In the genomic region with DNA sequence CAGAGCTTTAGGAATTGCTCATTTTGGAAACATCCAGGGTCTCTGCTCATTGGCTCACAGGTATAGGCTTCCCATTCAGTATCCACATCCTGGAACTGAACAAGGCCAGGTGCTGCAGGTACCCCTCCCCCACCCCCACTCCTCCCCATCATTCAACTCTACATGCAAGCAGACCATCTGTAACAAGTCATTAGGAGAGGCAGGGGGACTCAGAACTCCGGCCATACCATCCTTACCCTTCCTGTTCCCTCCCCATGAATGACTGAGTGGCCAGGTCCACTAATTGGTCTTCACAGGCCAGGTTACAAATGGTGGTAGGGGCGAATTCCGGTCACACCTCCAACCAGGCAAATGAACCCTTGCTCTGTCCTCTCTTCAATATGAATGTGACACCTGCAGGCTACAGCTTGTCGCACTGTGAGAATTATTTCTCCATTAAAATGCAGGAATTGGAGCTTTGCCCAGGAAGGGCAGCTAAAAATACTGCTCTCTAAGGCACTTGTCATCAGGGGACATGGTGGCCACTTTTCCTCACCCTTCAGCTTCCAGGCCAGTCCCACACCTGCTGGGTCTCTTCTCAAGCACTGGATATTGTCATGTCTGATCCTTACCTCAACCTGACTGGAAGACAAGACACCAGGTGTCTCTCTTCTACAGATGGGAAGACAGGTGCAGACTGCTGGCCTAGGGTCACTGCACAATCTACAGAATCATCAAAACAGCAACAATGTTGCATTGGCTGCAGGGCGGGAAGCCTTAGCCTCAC, we compare ENCODE assay signal across 16 mouse cellular contexts. TPM values are rescaled to one million over a fixed set of nuclear protein-coding genes. Genes with fewer than 3 reads are reported as not detected.
DNase-seq lines count a peak whose midpoint lies in the region; ATAC-seq and TF ChIP-seq lines count a peak whose summit lies in the region.
"Had no signal": no experiment of that assay in that cellular context is flagged by ENCODE, and none has a peak within 500 bp of the region (broad histone marks: within the 10 kb centered on the region; RNA-seq: fewer than 3 reads in every experiment).

No protein-coding gene starts in this region.

- TF ChIP-seq CTCF in forebrain, postnatal 0 days (IDR thresholded peaks at IDR 0.05; ENCODE audit: low read depth), result no peak

- H3K27ac ChIP-seq in heart, embryonic 12.5 days (ENCODE audit: poor library complexity, severe bottlenecking), result no peak overlapping the region
- H3K27ac ChIP-seq in midbrain, embryonic 16.5 days (ENCODE audit: low read length), result peak overlapping the region; percentile 10; the same call in 1 of the 2 replicates
- no peak overlapping the region for H3K27ac ChIP-seq in midbrain, embryonic 15.5 days
- no peak overlapping the region for H3K27ac ChIP-seq in forebrain, postnatal 0 days (ENCODE audit: low read depth, low read length)
- H3K27ac ChIP-seq: left cerebral cortex, adult 2 months; limb, embryonic 13.5 days had no signal

- 0 out of 2 replicates have a peak, but pooled peaks cover 3% of the 10 kb centered on the region for H3K27me3 ChIP-seq in heart, embryonic 12.5 days (replicated peaks)
- no peaks in the 10 kb centered on the region for H3K27me3 ChIP-seq in midbrain, embryonic 16.5 days (ENCODE audit: control insufficient read depth, insufficient read depth, low read depth, low read length)
- no peaks in the 10 kb centered on the region for H3K27me3 ChIP-seq in midbrain, embryonic 15.5 days (replicated peaks)
- no peaks in the 10 kb centered on the region for H3K27me3 ChIP-seq in forebrain, postnatal 0 days (ENCODE audit: insufficient read depth, low read length)
- H3K27me3 ChIP-seq: limb, embryonic 13.5 days had no signal

- no peak overlapping the region for H3K4me3 ChIP-seq in heart, embryonic 12.5 days
- no peak overlapping the region for H3K4me3 ChIP-seq in midbrain, embryonic 16.5 days (ENCODE audit: low read depth, low read length)
- no peak overlapping the region for H3K4me3 ChIP-seq in midbrain, embryonic 15.5 days
- H3K4me3 ChIP-seq in forebrain, postnatal 0 days (ENCODE audit: low read depth, low read length), result no peak overlapping the region
- H3K4me3 ChIP-seq: erythroblast, embryonic 14.5 days; left cerebral cortex, adult 2 months; limb, embryonic 13.5 days had no signal

- no peak overlapping the region for H3K4me2 ChIP-seq in heart, embryonic 12.5 days
- H3K4me2 ChIP-seq in midbrain, embryonic 16.5 days (ENCODE audit: low read length), result no peak overlapping the region
- no peak overlapping the region for H3K4me2 ChIP-seq in midbrain, embryonic 15.5 days
- H3K4me2 ChIP-seq in forebrain, postnatal 0 days (ENCODE audit: low read depth), result no peak overlapping the region
- H3K4me2 ChIP-seq: limb, embryonic 13.5 days had no signal

- peaks cover 17% of the 10 kb centered on the region for H3K36me3 ChIP-seq in heart, embryonic 12.5 days
- H3K36me3 ChIP-seq in midbrain, embryonic 16.5 days (ENCODE audit: control insufficient read depth, insufficient read depth, low read length), result no peaks in the 10 kb centered on the region; the same call in none of the 2 replicates
- H3K36me3 ChIP-seq in midbrain, embryonic 15.5 days (replicated peaks), result peaks cover 9% of the 10 kb centered on the region; the same call in 1 of the 2 replicates
- peaks cover 18% of the 10 kb centered on the region; the same call in 1 of the 2 replicates for H3K36me3 ChIP-seq in forebrain, postnatal 0 days (ENCODE audit: insufficient read depth)

- H3K9me3 ChIP-seq in heart, embryonic 12.5 days (replicated peaks), result no peaks in the 10 kb centered on the region
- H3K9me3 ChIP-seq in midbrain, embryonic 16.5 days (replicated peaks; ENCODE audit: control insufficient read depth, low read length, poor library complexity, severe bottlenecking), result no peaks in the 10 kb centered on the region
- no peaks in the 10 kb centered on the region for H3K9me3 ChIP-seq in midbrain, embryonic 15.5 days
- H3K9me3 ChIP-seq in forebrain, postnatal 0 days (ENCODE audit: low read length), result no peaks in the 10 kb centered on the region
- H3K9me3 ChIP-seq: limb, embryonic 13.5 days had no signal

- WGBS in heart, embryonic 12.5 days, result 69% methylated on average over 5 of the region's 5 CpGs
- 77% methylated on average over 5 of the region's 5 CpGs for WGBS in midbrain, embryonic 16.5 days
- 81% methylated on average over 5 of the region's 5 CpGs for WGBS in midbrain, embryonic 15.5 days
- 68% methylated on average over 5 of the region's 5 CpGs for WGBS in forebrain, postnatal 0 days

- no peak overlapping the region for H3K9ac ChIP-seq in heart, embryonic 12.5 days
- no peak overlapping the region for H3K9ac ChIP-seq in midbrain, embryonic 16.5 days (ENCODE audit: low read depth, low read length)
- no peak overlapping the region for H3K9ac ChIP-seq in midbrain, embryonic 15.5 days
- no peak overlapping the region for H3K9ac ChIP-seq in forebrain, postnatal 0 days
- H3K9ac ChIP-seq: limb, embryonic 13.5 days; liver, postnatal 0 days had no signal

- intact Hi-C loops in heart, postnatal 14 days (cut with DNase I), result no loop called here

- peaks cover 21% of the 10 kb centered on the region for H3K4me1 ChIP-seq in heart, embryonic 12.5 days (replicated peaks)
- no peaks in the 10 kb centered on the region for H3K4me1 ChIP-seq in midbrain, embryonic 16.5 days (ENCODE audit: control insufficient read depth, insufficient read depth, low read length)
- H3K4me1 ChIP-seq in midbrain, embryonic 15.5 days, result peaks cover 8% of the 10 kb centered on the region; the same call in 1 of the 2 replicates
- H3K4me1 ChIP-seq in forebrain, postnatal 0 days (ENCODE audit: insufficient read depth), result no peaks in the 10 kb centered on the region

- DNase-seq in heart, adult 11 months, result peak; percentile 94
- DNase-seq in cerebellum, postnatal 10 days, result peak; percentile 73 to 86
- DNase-seq in heart, postnatal 14 days, result peak; percentile 25 to 52
- no peak for DNase-seq in left cerebral cortex, adult 18-20 months (ENCODE audit: low spot score in 2 of 2)
- DNase-seq in forebrain, postnatal 0 days, result no peak
- DNase-seq: adrenal gland, adult 8-10 months; liver, postnatal 0 days; lung, postnatal 36 days; right cerebral cortex, adult 18-20 months had no signal

- no peak for ATAC-seq in heart, embryonic 12.5 days (ENCODE audit: insufficient number of reproducible peaks, low FRiP score)
- no peak for ATAC-seq in midbrain, embryonic 16.5 days
- no peak for ATAC-seq in midbrain, embryonic 15.5 days (replicated peaks)
- ATAC-seq in forebrain, postnatal 0 days, result no peak
- ATAC-seq: liver, postnatal 0 days had no signal

RNA-seq across cellular contexts. Expression of a gene that starts 32.6 kb away (rescaled TPM):
- polyA plus RNA-seq in heart, embryonic 12.5 days (2016; fragmentation: Nextera tagmentation; extraction: Ambion mirVana), result 0.97 and 1.3 TPM in 2 replicates
- 6.7 and 7.2 TPM in 2 replicates for polyA plus RNA-seq in midbrain, embryonic 16.5 days (2015; fragmentation: Nextera tagmentation; extraction: Ambion mirVana)
- polyA plus RNA-seq in midbrain, embryonic 15.5 days (2015; fragmentation: Nextera tagmentation; extraction: Ambion mirVana), result 10.9 and 14.2 TPM in 2 replicates
- total RNA-seq in heart, postnatal 14 days (2021), result 10 to 100 TPM; 10.7 to 11.1 TPM
- total RNA-seq in left cerebral cortex, adult 18-20 months (2021), result 100 to 1,000 TPM; 225 to 235 TPM
- total RNA-seq in forebrain, postnatal 0 days (2014; rRNA removed), result 65.3 and 71.5 TPM in 2 replicates
- polyA plus RNA-seq in forebrain, postnatal 0 days (2015; fragmentation: Nextera tagmentation; extraction: Ambion mirVana), result 6.0 TPM in 2 replicates
- total RNA-seq: neutrophil, adult 5-6 weeks had no signal
- polyA plus RNA-seq: erythroblast, embryonic 14.5 days; liver, postnatal 0 days had no signal

RNA-seq across cellular contexts. Expression of a gene that starts 34.2 kb away (rescaled TPM):
- polyA plus RNA-seq in heart, embryonic 12.5 days (2016; fragmentation: Nextera tagmentation; extraction: Ambion mirVana), result 39.2 and 42.4 TPM in 2 replicates
- polyA plus RNA-seq in midbrain, embryonic 16.5 days (2015; fragmentation: Nextera tagmentation; extraction: Ambion mirVana), result 28.9 and 30.9 TPM in 2 replicates
- polyA plus RNA-seq in midbrain, embryonic 15.5 days (2015; fragmentation: Nextera tagmentation; extraction: Ambion mirVana), result 33.2 and 35.1 TPM in 2 replicates
- 10 to 100 TPM; 15.4 to 17.6 TPM for total RNA-seq in heart, postnatal 14 days (2021)
- 1 to 10 TPM; 6.5 to 6.7 TPM for total RNA-seq in left cerebral cortex, adult 18-20 months (2021)
- 21.1 and 26.0 TPM in 2 replicates for total RNA-seq in forebrain, postnatal 0 days (2014; rRNA removed)
- 23.7 and 26.2 TPM in 2 replicates for polyA plus RNA-seq in forebrain, postnatal 0 days (2015; fragmentation: Nextera tagmentation; extraction: Ambion mirVana)
- polyA plus RNA-seq: erythroblast, embryonic 14.5 days had no signal

Comparison
In these comparisons a context has a peak if more than half of its experiments do, and no peak if none do; other contexts are left out.
1. DNase-seq: peak in heart, adult 11 months (single experiment), cerebellum, postnatal 10 days (2 of 2) and heart, postnatal 14 days (2 of 2); none in left cerebral cortex, adult 18-20 months (0 of 2) and forebrain, postnatal 0 days (single experiment).